Mouse (Mus musculus): ENCODE results near the gene Pde4c.

DNA sequence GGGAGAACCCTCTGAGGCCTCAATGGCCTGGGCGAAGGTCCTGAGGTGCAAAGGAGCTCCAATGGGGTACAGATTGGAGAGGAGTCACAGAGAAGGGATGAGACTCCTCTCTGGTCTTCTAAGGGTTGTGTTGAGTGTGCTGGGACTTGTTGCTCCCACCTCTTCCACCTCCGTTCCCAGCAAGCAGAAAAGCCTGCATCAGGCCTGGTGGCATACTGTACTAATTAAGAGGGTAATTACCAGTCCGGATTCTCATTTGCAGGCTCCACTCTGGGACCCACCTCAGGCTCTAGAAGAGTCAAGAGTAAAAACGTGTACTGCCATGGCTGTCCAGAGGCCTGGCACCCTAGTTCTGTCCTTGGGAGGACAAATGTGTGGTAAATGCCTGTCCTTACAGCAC lies 26.6 kb upstream of the Pde4c start:
- TF ChIP-seq CTCF (IDR thresholded peaks at IDR 0.05; ENCODE audit: borderline replicate concordance, extremely low read depth, insufficient read depth, insufficient read length), result no peak
- TF ChIP-seq POLR2A (IDR thresholded peaks at IDR 0.05; ENCODE audit: borderline replicate concordance, extremely low read depth, insufficient read depth, insufficient read length, poor library complexity, severe bottlenecking), result no peak

All from brain, embryonic 14.5 days (tissue).